Mouse (Mus musculus) left cerebral cortex, adult 9 months (tissue): Measurements from ENCODE around the gene Olfr1181.
"Not testable (repeated sequence)": the region's sequence is repeated elsewhere in the genome, so short reads cannot be mapped to it uniquely, and the experiment has no call there.

Experiments
- DNase-seq, 2 experiments: peaks; one replicate each; pipeline ENCODE4 v3.0.0; 2022; ENCODE audit warnings: low spot score in 2 of 2

Gene Olfr1181

DNA sequence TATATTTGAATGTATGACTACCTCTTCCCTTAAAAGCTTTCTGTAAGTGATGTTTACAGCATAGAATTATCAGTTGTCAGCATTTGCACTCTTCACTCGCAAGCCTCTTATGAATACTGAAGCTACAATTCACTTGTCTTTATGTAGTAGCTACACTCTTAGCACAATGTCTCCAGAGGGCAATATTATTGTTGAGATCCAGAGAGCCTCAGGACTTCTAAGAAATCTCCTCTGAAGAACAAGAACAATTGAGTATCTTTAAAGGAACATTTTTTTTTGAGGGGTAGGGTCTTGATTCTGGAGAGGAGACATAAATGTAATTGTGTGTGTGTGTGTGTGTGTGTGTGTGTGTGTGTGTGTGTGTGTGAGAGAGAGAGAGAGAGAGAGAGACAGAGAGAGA lies at the start of gene Olfr1181:
TSS of gene Olfr1181 (minus strand) at position 101 of the 400 bp plus-strand sequence.
- no peak for DNase-seq

DNA sequence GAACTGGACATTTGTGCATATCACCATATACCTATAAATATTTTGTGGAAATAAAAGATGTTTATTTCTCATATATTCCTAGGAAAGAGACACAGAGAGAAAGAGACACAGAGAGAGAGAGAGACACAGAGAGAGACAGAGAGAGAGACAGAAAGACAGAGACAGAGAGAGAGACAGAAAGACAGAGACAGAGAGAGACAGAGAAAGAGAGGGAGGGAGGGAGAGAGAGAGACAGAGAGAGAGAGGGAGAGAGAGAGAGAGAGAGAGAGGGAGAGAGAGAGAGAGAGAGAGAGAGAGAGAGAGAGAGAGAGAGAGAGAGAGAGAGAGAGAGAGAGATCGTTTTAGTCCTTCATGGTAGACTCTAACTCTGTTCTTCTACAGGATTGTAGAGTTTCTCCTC lies 28.6 kb upstream of the Olfr1181 start, which contains the start of gene Olfr1183:
TSS of gene Olfr1183 (plus strand) at position 301 of the 400 bp plus-strand sequence.
- not testable (repeated sequence) for DNase-seq

DNA sequence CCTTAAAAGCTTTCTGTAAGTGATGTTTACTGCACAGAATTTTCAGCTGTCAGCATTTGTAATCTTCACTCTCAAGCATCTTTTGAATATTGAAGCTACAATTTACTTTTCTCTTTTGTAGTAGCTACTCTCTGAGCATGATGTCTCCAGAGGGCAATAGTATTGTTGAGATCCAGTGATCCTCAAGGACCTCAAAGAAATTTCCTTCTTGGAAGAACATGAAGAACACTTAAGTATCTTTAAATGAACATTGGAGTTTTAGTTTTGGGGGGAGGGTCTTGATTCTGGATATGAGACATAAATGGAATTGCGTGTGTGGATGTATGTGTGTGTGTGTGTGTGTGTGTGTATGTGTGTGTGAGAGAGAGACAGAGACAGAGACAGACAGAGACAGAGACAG lies 23.1 kb upstream of the Olfr1181 start, which contains the start of gene Gm13757:
TSS of gene Gm13757 (minus strand) at position 101 of the 400 bp plus-strand sequence.
- DNase-seq: no peak

DNA sequence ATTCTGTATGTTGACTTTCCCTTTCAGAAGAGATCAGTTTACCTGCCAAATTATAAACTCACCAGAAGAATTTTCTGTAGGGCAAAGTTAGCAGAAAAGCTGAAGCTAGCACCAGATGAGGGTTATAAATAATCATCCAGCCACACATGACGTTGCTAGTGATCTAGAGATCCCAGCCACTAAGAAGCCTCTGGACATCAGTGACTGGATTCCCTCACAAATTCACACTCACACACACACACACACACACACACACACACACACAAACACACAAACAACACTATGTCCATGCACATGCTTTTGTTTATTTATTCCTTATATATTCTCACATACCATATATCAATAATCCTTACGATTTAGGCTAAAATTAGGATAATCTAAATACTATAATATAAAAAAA lies 6.9 kb downstream of the Olfr1181 start, which contains the start of gene Olfr1180:
TSS of gene Olfr1180 (minus strand) at position 101 of the 400 bp plus-strand sequence.
- DNase-seq: no peak

DNA sequence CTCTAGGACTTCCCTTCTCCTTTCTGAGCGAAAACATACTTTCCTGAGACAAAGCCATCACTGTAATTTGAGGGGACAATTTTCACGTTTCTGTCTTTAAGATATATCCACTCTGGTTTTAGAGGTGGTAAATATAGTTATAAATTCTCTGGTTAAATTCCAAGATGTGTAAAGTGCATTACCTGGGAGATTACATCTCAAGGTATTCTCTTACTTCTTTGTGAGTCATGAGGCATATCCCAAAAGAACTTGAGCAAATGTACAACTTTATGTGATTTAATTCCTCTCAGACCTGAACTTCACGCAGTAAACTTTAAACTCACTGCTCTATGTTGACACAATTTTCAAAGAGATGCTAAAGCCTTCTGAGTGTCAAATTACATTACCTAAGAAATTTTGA lies 19.6 kb downstream of the Olfr1181 start, which contains the start of gene Olfr1179:
TSS of gene Olfr1179 (minus strand) at position 101 of the 400 bp plus-strand sequence.
- DNase-seq: no peak

DNA sequence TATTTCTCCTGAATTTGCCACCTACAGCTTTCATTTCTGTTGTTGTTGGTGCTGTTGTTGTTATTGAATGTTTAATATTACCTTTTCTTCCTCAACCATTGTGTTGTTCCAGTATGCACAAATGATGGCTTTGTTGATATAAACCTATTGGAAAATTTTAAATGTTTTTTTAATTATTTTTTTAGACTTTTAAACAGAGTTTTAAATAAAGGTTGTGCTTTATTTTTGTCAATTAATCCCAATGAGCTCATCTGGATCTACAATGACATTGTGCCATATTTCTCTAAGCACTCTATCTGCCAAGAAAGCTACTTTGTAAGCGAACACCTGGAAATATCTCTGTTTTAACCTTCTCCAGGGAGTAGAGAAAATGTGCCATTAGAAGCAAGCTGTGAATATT lies 39.2 kb downstream of the Olfr1181 start, which contains the start of gene Olfr1178:
TSS of gene Olfr1178 (plus strand) at position 301 of the 400 bp plus-strand sequence.
- DNase-seq: no peak
